Mouse (Mus musculus): ENCODE measurements around the gene Rgs9. TPM values are rescaled to one million over a fixed set of nuclear protein-coding genes. Genes with fewer than 3 reads are reported as not detected.

The Rgs9 gene
- total and polyA plus RNA-seq, 3 experiments: 0.55 to 1.4 (median 1.2) TPM

- H3K27ac ChIP-seq (ENCODE audit: insufficient read depth, low read depth): no peak overlapping the region
- H3K9me3 ChIP-seq (replicated peaks; ENCODE audit: low read length): no peaks in the 10 kb centered on the region
- DNase-seq (ENCODE audit: extremely low read depth): no peak
- peaks cover 4% of the 10 kb centered on the region for H3K27me3 ChIP-seq (replicated peaks)
- no peak overlapping the region for H3K4me3 ChIP-seq (replicated peaks in 1 of 3; ENCODE audit: low read depth in 2 of 3, low read length in 2 of 3, poor library complexity in 1 of 3)
- in situ Hi-C loops (cut with MboI; ENCODE audit: low pct_ligation_motif_present, low pct_unique_long_range_greater_than_20kb, low sequenced_read_pairs) (no loop called here), dilution Hi-C loops (cut with MboI; ENCODE audit: extremely low pct_ligation_motif_present, extremely low pct_unique_long_range_greater_than_20kb, low sequenced_read_pairs) (no loop called here)
- no peak for TF ChIP-seq MAZ (IDR thresholded peaks at IDR 0.05; ENCODE audit: low read depth, low read length)
- TF ChIP-seq ZKSCAN1 (IDR thresholded peaks at IDR 0.05; ENCODE audit: borderline replicate concordance, low read depth, low read length): no peak
- TF ChIP-seq TCF12 (IDR thresholded peaks at IDR 0.05; ENCODE audit: low read depth, low read length): no peak
- TF ChIP-seq E2F4 (IDR thresholded peaks at IDR 0.05; ENCODE audit: insufficient replicate concordance, low read depth, low read length): no peak
- no peak for TF ChIP-seq USF1 (IDR thresholded peaks at IDR 0.05; ENCODE audit: low read depth, low read length)
- TF ChIP-seq TBP (conservative IDR thresholded peaks at IDR 0.05; ENCODE audit: low read depth, low read length): no peak
- TF ChIP-seq CTCF (conservative IDR thresholded peaks at IDR 0.05 in 1 of 2, IDR thresholded peaks at IDR 0.05 in 1 of 2; ENCODE audit: low read depth in 2 of 2, low read length in 2 of 2): no peak
- no peak for TF ChIP-seq NELFE (IDR thresholded peaks at IDR 0.05; ENCODE audit: low read depth, low read length)
- TF ChIP-seq ZC3H11A (IDR thresholded peaks at IDR 0.05; ENCODE audit: low read depth, low read length): no peak
- no peak for TF ChIP-seq RCOR1 (conservative IDR thresholded peaks at IDR 0.05; ENCODE audit: low read depth, low read length)
- no peak for TF ChIP-seq POLR2A (IDR thresholded peaks at IDR 0.05; ENCODE audit: low read depth, low read length)
- TF ChIP-seq IRF4 (IDR thresholded peaks at IDR 0.05; ENCODE audit: low read depth, low read length): no peak
- TF ChIP-seq UBTF (IDR thresholded peaks at IDR 0.05; ENCODE audit: low read depth, low read length): no peak
- TF ChIP-seq CHD2 (IDR thresholded peaks at IDR 0.05; ENCODE audit: low read length): no peak
- no peak for TF ChIP-seq PAX5 (IDR thresholded peaks at IDR 0.05; ENCODE audit: low read length)
- no peak for TF ChIP-seq ZMIZ1 (IDR thresholded peaks at IDR 0.05; ENCODE audit: low read depth, low read length)
- TF ChIP-seq MXI1 (IDR thresholded peaks at IDR 0.05; ENCODE audit: low read depth, low read length): no peak
- no peak overlapping the region for H3K4me2 ChIP-seq (ENCODE audit: insufficient read depth, low read depth, poor library complexity, severe bottlenecking)
- H3K9ac ChIP-seq (ENCODE audit: insufficient read depth, low read depth): no peak overlapping the region
- H3K79me2 ChIP-seq (replicated peaks; ENCODE audit: control insufficient read depth, extremely low read depth, insufficient read depth, poor library complexity, severe bottlenecking): no peaks in the 10 kb centered on the region
- H3K36me3 ChIP-seq (replicated peaks in 1 of 2; ENCODE audit: control insufficient read depth in 1 of 2, insufficient read depth in 1 of 2, low read length in 1 of 2): no peaks in the 10 kb centered on the region
- peaks cover 3 to 11% of the 10 kb centered on the region in 2 experiments; a peak in 3 of 4 replicates for H3K4me1 ChIP-seq (ENCODE audit: control insufficient read depth in 1 of 2, insufficient read depth in 2 of 2)
These were observed 79.9 kb downstream of the Rgs9 start for GRCm38 (mm10) chr11:109217827-109218536.

DNA sequence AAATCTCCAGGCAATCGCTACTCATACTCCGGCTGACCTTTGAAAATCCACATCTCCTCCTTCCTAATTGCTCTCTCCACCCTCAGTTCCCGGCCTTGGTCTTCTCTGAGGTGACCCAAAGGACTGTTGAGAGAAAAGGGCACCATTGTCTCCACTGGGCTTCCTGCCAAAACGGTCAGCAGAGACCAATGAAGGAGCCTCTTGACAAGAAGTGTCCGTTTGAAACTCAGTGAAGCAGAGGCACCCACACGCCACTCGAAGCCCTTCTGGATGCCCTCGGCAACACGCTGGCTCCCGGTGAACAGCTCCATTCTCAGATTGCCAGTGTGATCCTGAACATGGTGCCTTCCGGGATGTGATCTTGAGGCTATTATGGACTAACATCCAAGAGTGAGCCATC is 87.2 kb downstream of the Rgs9 start:
- in situ Hi-C loops (cut with MboI; ENCODE audit: low pct_ligation_motif_present, low pct_unique_long_range_greater_than_20kb, low sequenced_read_pairs): no loop called here
- H3K27me3 ChIP-seq (replicated peaks): no peaks in the 10 kb centered on the region
- dilution Hi-C loops (cut with MboI; ENCODE audit: extremely low pct_ligation_motif_present, extremely low pct_unique_long_range_greater_than_20kb, low sequenced_read_pairs): no loop called here
- no peak overlapping the region for H3K27ac ChIP-seq (ENCODE audit: insufficient read depth, low read depth)
- H3K9me3 ChIP-seq (replicated peaks; ENCODE audit: low read length): peaks cover 3% of the 10 kb centered on the region
- H3K9ac ChIP-seq (ENCODE audit: insufficient read depth, low read depth): no peak overlapping the region
- no peak overlapping the region for H3K4me2 ChIP-seq (ENCODE audit: insufficient read depth, low read depth, poor library complexity, severe bottlenecking)
- no peak overlapping the region for H3K4me3 ChIP-seq (replicated peaks in 1 of 3; ENCODE audit: low read depth in 2 of 3, low read length in 2 of 3, poor library complexity in 1 of 3)
- no peaks in the 10 kb centered on the region for H3K79me2 ChIP-seq (replicated peaks; ENCODE audit: control insufficient read depth, extremely low read depth, insufficient read depth, poor library complexity, severe bottlenecking)
- no peak for DNase-seq (ENCODE audit: extremely low read depth)
- no peaks in the 10 kb centered on the region for H3K36me3 ChIP-seq (replicated peaks in 1 of 2; ENCODE audit: control insufficient read depth in 1 of 2, insufficient read depth in 1 of 2, low read length in 1 of 2)
- peaks cover 0 to 17% of the 10 kb centered on the region in 2 experiments; a peak in 2 of 4 replicates for H3K4me1 ChIP-seq (ENCODE audit: control insufficient read depth in 1 of 2, insufficient read depth in 2 of 2)
- TF ChIP-seq ELF1 (IDR thresholded peaks at IDR 0.05; ENCODE audit: low read depth, low read length) (no peak), USF1 (IDR thresholded peaks at IDR 0.05; ENCODE audit: low read depth, low read length) (no peak), ZNF384 (IDR thresholded peaks at IDR 0.05; ENCODE audit: low read depth, low read length) (no peak), POLR2AphosphoS2 (IDR thresholded peaks at IDR 0.05; ENCODE audit: low read depth, low read length) (no peak), IRF4 (IDR thresholded peaks at IDR 0.05; ENCODE audit: low read depth, low read length) (no peak), JUN (IDR thresholded peaks at IDR 0.05; ENCODE audit: insufficient read depth, low read depth, low read length) (no peak), EP300 (IDR thresholded peaks at IDR 0.05; ENCODE audit: low read length) (no peak), CHD2 (IDR thresholded peaks at IDR 0.05; ENCODE audit: low read length) (no peak), HCFC1 (IDR thresholded peaks at IDR 0.05; ENCODE audit: low read depth, low read length) (no peak), RAD21 (IDR thresholded peaks at IDR 0.05; ENCODE audit: low read depth, low read length) (no peak), UBTF (IDR thresholded peaks at IDR 0.05; ENCODE audit: low read depth, low read length) (no peak), MXI1 (IDR thresholded peaks at IDR 0.05; ENCODE audit: low read depth, low read length) (no peak), BHLHE40 (IDR thresholded peaks at IDR 0.05; ENCODE audit: low read depth, low read length) (no peak), JUND (conservative IDR thresholded peaks at IDR 0.05; ENCODE audit: low read depth, low read length) (no peak), E2F4 (IDR thresholded peaks at IDR 0.05; ENCODE audit: insufficient replicate concordance, low read depth, low read length) (no peak), TBP (conservative IDR thresholded peaks at IDR 0.05; ENCODE audit: low read depth, low read length) (no peak)

Data from CH12.LX (cell line).